Mouse (Mus musculus) embryonic fibroblast, embryonic 13.5 days (primary cell): ENCODE data around the gene Slc38a3.

Experiments used
- CTCF ChIP-seq: IDR thresholded peaks from 2 replicates; pipeline ENCODE4 v1.5.1; 2011; ENCODE audit warnings: mild to moderate bottlenecking, control low read depth, low read length, moderate library complexity, borderline replicate concordance; ENCODE audit not compliant: insufficient read depth
- POLR2A ChIP-seq: IDR thresholded peaks from 2 replicates; pipeline ENCODE4 v1.6.1; 2011; ENCODE audit warnings: low read depth, mild to moderate bottlenecking, control low read depth, low read length, moderate library complexity

DNA sequence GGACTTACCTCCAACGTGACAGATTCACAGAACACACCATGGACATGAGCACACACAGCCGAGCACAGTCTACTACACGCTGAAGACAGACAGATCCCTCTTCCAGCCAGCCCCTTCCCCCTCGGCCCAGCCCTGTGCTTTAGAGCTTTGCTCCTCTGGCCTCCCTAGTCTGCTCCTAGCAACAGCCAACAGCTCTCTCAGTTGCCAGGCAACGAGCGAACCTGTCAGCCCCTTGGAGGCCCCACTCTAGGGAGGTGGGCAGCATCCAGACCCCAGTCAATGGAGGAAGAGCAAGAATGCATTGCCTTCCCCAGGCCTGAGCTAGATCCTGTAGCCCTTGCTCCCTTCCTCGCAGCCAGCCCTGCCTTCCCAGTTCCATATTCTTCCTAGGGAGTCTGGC lies 32.3 kb downstream of the Slc38a3 start:
- TF ChIP-seq POLR2A (no peak), CTCF (no peak)
